Mouse (Mus musculus): Measurements from ENCODE around the gene Armc7.
A peak's percentile ranks its signal among the peaks of the same experiment; 100 is the strongest.
"Not testable (repeated sequence)": the region's sequence is repeated elsewhere in the genome, so short reads cannot be mapped to it uniquely, and the experiment has no call there.

The Armc7 gene

DNA sequence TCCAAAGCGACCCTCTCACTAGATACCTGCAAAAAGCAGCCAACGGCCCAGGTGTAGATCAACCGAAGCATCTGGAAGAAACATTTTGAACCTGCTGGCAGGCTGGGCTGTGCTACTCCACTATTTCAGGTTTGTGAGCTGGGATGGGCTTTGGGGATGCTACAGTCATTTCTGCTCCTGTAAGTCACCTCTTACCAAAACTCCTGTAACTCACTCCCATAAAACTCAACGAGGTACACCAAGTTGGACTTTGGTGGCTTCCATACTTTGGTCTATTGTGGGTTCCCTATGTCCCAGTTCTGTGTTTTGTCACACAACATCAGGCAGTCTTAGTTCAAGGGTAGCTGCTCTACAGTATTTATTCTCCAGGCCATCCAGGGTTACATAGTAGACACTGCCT, 45.6 kb downstream of the Armc7 start:
- no peak for DNase-seq (ENCODE audit: extremely low spot score, low spot score)

DNA sequence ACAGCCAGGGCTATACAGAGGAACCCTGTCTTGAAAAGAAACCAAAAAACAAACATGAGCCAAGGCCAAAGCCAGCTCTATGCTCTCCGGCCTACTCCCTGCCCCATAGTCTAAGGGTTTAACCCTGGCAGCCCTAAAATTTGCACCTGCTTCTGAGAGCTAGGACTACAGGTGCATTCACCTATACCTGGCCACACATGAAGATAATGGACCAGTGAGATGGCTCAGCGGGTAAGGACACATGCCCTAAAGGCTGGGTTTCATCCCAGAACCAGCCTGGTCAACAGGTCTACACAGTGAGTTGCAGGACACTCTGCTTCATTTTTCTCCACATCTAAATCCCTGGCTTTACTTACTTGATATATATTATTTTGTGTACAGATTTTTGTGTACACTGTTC, 46.8 kb downstream of the Armc7 start:
- no peak for DNase-seq (ENCODE audit: extremely low spot score, low spot score)

DNA sequence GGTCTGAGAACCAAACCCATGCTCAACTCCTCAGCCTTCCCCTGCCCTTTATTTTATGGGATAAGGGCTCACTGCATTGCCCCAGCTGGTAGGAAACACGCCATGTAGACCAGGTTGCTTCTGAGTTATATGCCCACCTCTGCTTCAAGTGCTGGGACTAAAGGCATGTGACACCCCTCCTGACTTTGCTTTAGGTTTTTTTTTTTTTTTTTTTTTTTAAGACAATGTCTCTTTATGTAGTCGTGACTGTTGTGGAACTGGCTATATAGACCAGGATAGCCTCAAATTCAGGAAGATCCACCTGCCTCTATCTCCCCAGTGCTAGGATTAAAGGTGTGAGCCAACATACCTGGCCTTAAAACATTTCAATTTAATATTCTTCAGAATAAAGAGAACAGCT, 47.2 kb downstream of the Armc7 start:
- DNase-seq (ENCODE audit: extremely low spot score, low spot score), result no peak

DNA sequence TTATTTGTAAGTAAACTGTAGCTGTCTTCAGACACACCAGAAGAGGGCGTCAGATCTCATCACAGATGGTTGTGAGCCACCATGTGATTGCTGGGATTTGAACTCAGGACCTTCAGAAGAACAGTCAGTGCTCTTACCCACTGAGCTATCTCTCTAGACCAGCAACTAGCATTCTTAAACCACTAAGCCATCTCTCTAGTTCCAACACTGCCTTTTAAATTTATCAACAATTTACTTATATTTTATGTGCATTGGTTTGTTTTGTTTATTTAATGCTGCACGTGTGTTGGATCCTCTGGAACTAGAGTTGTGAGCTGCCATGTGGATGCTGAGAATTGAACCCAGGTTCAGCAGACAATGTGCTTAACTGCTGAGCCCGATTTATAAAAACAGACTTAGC, 51.0 kb downstream of the Armc7 start:
- not testable (repeated sequence) for DNase-seq (ENCODE audit: extremely low spot score, low spot score)

DNA sequence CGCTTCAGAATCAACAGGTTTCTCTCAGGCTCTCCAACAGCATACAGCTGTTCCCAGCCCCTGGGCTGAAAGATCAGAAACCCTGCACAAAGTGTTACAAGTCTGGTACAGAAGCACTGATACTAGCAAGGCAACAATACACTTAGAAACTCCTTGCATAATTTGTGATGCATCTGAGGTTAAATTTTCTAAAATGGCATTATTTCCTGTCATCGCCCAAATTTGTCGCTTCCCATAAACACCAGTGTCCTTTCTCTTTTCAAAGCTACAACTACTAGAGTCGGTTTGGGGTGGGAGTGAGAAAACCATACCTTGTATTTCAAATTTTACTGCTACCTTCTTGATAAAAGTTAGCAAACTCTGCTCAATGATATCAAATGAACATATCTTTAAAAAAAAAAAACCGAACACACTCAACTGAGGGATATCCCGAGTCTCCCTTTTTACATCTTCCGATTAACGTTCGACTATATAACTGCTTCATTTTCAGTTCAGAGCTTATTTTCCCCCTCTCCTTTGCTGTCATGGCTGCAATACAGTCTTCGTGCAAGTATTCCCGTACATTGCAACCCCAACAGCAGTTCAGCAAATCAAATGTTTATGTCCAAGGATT, 59.4 kb downstream of the Armc7 start:
- no peak for DNase-seq (ENCODE audit: extremely low spot score, low spot score)

DNA sequence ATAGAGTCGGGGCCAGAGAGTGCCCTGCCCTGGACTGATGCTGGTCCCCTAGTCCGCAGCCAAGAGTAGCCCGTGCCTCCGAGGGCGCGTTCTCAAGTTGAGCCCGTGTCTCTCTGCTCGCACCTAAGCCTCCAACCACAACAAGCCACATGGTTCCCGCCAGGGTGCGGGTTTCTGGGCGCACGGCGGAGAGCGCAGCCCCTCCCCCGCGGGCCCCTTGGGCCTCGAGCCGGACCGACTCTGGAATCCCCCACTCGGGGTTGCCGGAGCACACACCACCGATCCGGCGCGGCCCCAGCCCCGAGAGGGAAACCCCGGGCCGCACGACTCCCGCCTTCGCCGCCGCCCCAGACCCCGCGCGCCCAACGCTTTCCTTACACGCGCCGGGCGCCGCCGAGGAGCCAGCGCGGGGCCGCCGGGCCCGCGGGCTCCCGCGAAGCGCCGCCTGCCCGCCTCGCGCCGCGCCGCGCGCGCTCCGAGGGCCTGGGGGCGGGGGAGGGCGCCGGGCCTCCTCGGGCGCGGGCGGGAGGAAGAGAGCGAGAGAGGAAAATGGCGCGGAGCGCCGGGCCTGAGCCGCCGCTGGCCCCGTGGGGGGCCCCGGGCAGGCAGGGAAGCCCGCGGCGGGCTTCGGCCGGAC, 60.1 kb downstream of the Armc7 start:
- peak; percentile 81 for DNase-seq (ENCODE audit: extremely low spot score, low spot score)

DNA sequence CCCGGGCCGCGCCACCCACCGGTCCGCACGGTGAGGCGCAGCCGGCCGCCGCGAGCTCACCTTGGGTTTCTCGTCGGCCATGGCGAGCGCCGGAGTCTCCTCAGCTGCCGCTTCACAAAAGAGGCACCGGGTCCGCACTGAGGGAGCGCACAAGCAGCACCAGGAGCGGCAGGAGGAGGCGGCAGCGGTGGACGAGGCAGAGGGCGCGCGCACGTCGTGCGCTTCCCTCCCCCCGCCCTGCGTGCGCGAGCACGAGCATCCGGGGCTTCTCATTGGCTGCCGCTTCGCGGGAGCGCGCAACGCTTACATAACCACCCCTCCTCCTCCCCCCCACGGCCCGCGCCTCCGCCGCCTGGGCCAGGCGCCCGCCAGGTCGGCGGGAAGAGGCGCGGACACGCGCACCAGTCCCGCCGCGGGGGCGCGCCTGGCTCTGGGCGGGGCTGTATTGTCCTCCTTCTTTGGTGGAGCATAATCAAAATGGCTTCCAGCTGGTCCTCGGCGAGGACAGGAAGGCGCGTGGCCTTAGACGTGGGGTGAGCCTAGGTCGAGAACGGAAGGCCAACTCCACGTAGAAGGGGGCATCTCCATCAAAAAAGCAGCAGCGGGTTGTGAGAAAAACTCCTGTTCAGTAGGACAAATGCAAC, 60.7 kb downstream of the Armc7 start, which contains the start of gene Sumo2:
Sumo2 (minus strand) TSS at position 239 of the 644 bp plus-strand sequence.
- peak; percentile 99 for DNase-seq (ENCODE audit: extremely low spot score, low spot score)

GRCm38 (mm10) chr11:115536856-115537568, 61.5 kb downstream of the Armc7 start:
- DNase-seq (ENCODE audit: extremely low spot score, low spot score), result no peak

- DNase-seq (ENCODE audit: extremely low spot score, low spot score), result no peak
These were observed 62.6 kb downstream of the Armc7 start for GRCm38 (mm10) chr11:115538045-115538444.
